Mouse (Mus musculus) CH12.LX (cell line): ENCODE data around the gene Nrap. TPM values are rescaled to one million over a fixed set of nuclear protein-coding genes. Genes with fewer than 3 reads are reported as not detected.

Experiments used
- DNase-seq: peaks from one replicate; pipeline ENCODE4 v3.0.0-alpha.2; 2013; ENCODE audit errors: extremely low read depth
- H3K27ac ChIP-seq: 2 replicates; pipeline ENCODE4 v1.5.1; 2012; ENCODE audit warnings: low read depth, mild to moderate bottlenecking, control low read depth, moderate library complexity; ENCODE audit not compliant: insufficient read depth
- H3K27me3 ChIP-seq: replicated peaks from 2 replicates; pipeline ENCODE3; 2012; ENCODE audit warnings: inconsistent platforms
- H3K36me3 ChIP-seq, 2 experiments: replicated peaks in 1 of 2; 2 replicates each; pipeline versions ENCODE3 to v1.6.1; 2012; ENCODE audit warnings: inconsistent platforms in 1 of 2, low read length in 1 of 2, mild to moderate bottlenecking in 1 of 2, mixed read lengths in 1 of 2, moderate library complexity in 1 of 2; ENCODE audit not compliant: control insufficient read depth in 1 of 2, insufficient read depth in 1 of 2
- H3K4me1 ChIP-seq, 2 experiments: 2 replicates each; pipeline ENCODE4 v1.6.1; 2012; ENCODE audit warnings: inconsistent platforms in 1 of 2, moderate library complexity in 1 of 2; ENCODE audit not compliant: insufficient read depth in 2 of 2, control insufficient read depth in 1 of 2
- H3K4me2 ChIP-seq: 2 replicates; pipeline ENCODE4 v1.6.1; 2012; ENCODE audit warnings: low read depth, mild to moderate bottlenecking, control low read depth; ENCODE audit not compliant: poor library complexity, insufficient read depth, severe bottlenecking
- H3K4me3 ChIP-seq, 3 experiments: fragments of 150-350 bp in 1 of 3; sonication (generic) in 1 of 3; replicated peaks in 1 of 3; 2 replicates each; pipeline versions ENCODE3 to v1.5.1; 2011 to 2012; ENCODE audit warnings: low read depth in 2 of 3, low read length in 2 of 3, mild to moderate bottlenecking in 2 of 3, moderate library complexity in 2 of 3, control low read depth in 1 of 3, improper control_type of control experiment in 1 of 3, inconsistent platforms in 1 of 3, mixed read lengths in 1 of 3; ENCODE audit not compliant: poor library complexity in 1 of 3
- H3K79me2 ChIP-seq: replicated peaks from 2 replicates; pipeline ENCODE4 v1.6.1; 2012; ENCODE audit warnings: mild to moderate bottlenecking, moderate library complexity; ENCODE audit not compliant: control insufficient read depth, poor library complexity, insufficient read depth, severe bottlenecking; ENCODE audit errors: extremely low read depth
- H3K9ac ChIP-seq: 2 replicates; pipeline ENCODE4 v1.6.1; 2012; ENCODE audit warnings: low read depth, mild to moderate bottlenecking, control low read depth, moderate library complexity; ENCODE audit not compliant: insufficient read depth
- H3K9me3 ChIP-seq: replicated peaks from 2 replicates; pipeline ENCODE3; 2012; ENCODE audit warnings: low read length, inconsistent platforms, mixed read lengths
- BHLHE40 ChIP-seq: IDR thresholded peaks from 2 replicates; pipeline ENCODE4 v1.6.1; 2011; ENCODE audit warnings: mild to moderate bottlenecking, low read depth, low read length, improper control_type of control experiment
- CHD1 ChIP-seq: IDR thresholded peaks from 2 replicates; pipeline ENCODE4 v1.6.1; 2012; ENCODE audit warnings: low read depth, low read length, improper control_type of control experiment, inconsistent platforms
- CHD2 ChIP-seq: IDR thresholded peaks from 2 replicates; pipeline ENCODE4 v1.6.1; 2011; ENCODE audit warnings: low read length, improper control_type of control experiment
- CTCF ChIP-seq, 2 experiments: IDR thresholded peaks in 1 of 2; conservative IDR thresholded peaks in 1 of 2; 2 replicates each; pipeline ENCODE4 v1.5.1; 2011 to 2012; ENCODE audit warnings: low read depth in 2 of 2, low read length in 2 of 2, improper control_type of control experiment in 1 of 2, inconsistent platforms in 1 of 2, mild to moderate bottlenecking in 1 of 2, moderate library complexity in 1 of 2
- E2F4 ChIP-seq: IDR thresholded peaks from 2 replicates; pipeline ENCODE4 v1.6.1; 2011; ENCODE audit warnings: low read depth, low read length, improper control_type of control experiment; ENCODE audit not compliant: insufficient replicate concordance
- HCFC1 ChIP-seq: IDR thresholded peaks from 2 replicates; pipeline ENCODE4 v1.6.1; 2012; ENCODE audit warnings: low read depth, mild to moderate bottlenecking, inconsistent platforms, low read length, improper control_type of control experiment
- JUN ChIP-seq: IDR thresholded peaks from 2 replicates; pipeline ENCODE4 v1.6.1; 2011; ENCODE audit warnings: low read depth, mild to moderate bottlenecking, low read length, improper control_type of control experiment, moderate library complexity; ENCODE audit not compliant: insufficient read depth
- KAT2A ChIP-seq: IDR thresholded peaks from 2 replicates; pipeline ENCODE4 v1.6.1; 2012; ENCODE audit warnings: low read length, improper control_type of control experiment, inconsistent platforms; ENCODE audit not compliant: insufficient replicate concordance
- MAFK ChIP-seq: IDR thresholded peaks from 2 replicates; pipeline ENCODE4 v1.6.1; 2011; ENCODE audit warnings: low read length, improper control_type of control experiment; ENCODE audit not compliant: insufficient replicate concordance
- MAX ChIP-seq: IDR thresholded peaks from 2 replicates; pipeline ENCODE4 v1.6.1; 2011; ENCODE audit warnings: low read length, improper control_type of control experiment
- MEF2A ChIP-seq: IDR thresholded peaks from 2 replicates; pipeline ENCODE4 v1.6.1; 2014; ENCODE audit warnings: low read depth, mild to moderate bottlenecking, inconsistent platforms, low read length, improper control_type of control experiment, borderline replicate concordance
- MXI1 ChIP-seq: IDR thresholded peaks from 2 replicates; pipeline ENCODE4 v1.6.1; 2011; ENCODE audit warnings: mild to moderate bottlenecking, low read depth, low read length, improper control_type of control experiment
- MYC ChIP-seq: IDR thresholded peaks from 2 replicates; pipeline ENCODE4 v1.6.1; 2011; ENCODE audit warnings: low read depth, mild to moderate bottlenecking, improper control_type of control experiment, low read length
- NELFE ChIP-seq: IDR thresholded peaks from 2 replicates; pipeline ENCODE4 v1.6.1; 2011; ENCODE audit warnings: low read depth, low read length, improper control_type of control experiment
- NRF1 ChIP-seq: IDR thresholded peaks from 2 replicates; pipeline ENCODE4 v1.6.1; 2014; ENCODE audit warnings: low read depth, mild to moderate bottlenecking, inconsistent platforms, low read length, improper control_type of control experiment, moderate library complexity
- RAD21 ChIP-seq: IDR thresholded peaks from 2 replicates; pipeline ENCODE4 v1.6.1; 2011; ENCODE audit warnings: low read depth, mild to moderate bottlenecking, low read length, improper control_type of control experiment, moderate library complexity
- RCOR1 ChIP-seq: conservative IDR thresholded peaks from 2 replicates; pipeline ENCODE4 v1.6.1; 2012; ENCODE audit warnings: low read depth, mild to moderate bottlenecking, inconsistent platforms, low read length, improper control_type of control experiment
- SIN3A ChIP-seq: IDR thresholded peaks from 2 replicates; pipeline ENCODE4 v1.6.1; 2012; ENCODE audit warnings: low read length, improper control_type of control experiment, inconsistent platforms
- SMC3 ChIP-seq: IDR thresholded peaks from 2 replicates; pipeline ENCODE4 v1.6.1; 2011; ENCODE audit warnings: low read depth, low read length, improper control_type of control experiment
- TBP ChIP-seq: conservative IDR thresholded peaks from 2 replicates; pipeline ENCODE4 v1.6.1; 2011; ENCODE audit warnings: low read depth, low read length, improper control_type of control experiment
- UBTF ChIP-seq: IDR thresholded peaks from 2 replicates; pipeline ENCODE4 v1.6.1; 2012; ENCODE audit warnings: low read depth, mild to moderate bottlenecking, inconsistent platforms, low read length, improper control_type of control experiment, moderate library complexity
- USF1 ChIP-seq: IDR thresholded peaks from 2 replicates; pipeline ENCODE4 v1.6.1; 2014; ENCODE audit warnings: low read depth, mild to moderate bottlenecking, inconsistent platforms, low read length, improper control_type of control experiment
- ZC3H11A ChIP-seq: IDR thresholded peaks from 2 replicates; pipeline ENCODE4 v1.6.1; 2012; ENCODE audit warnings: low read depth, mild to moderate bottlenecking, inconsistent platforms, low read length, improper control_type of control experiment
- ZKSCAN1 ChIP-seq: IDR thresholded peaks from 2 replicates; pipeline ENCODE4 v1.6.1; 2012; ENCODE audit warnings: low read depth, inconsistent platforms, low read length, improper control_type of control experiment, borderline replicate concordance
- ZNF384 ChIP-seq: IDR thresholded peaks from 2 replicates; pipeline ENCODE4 v1.6.1; 2012; ENCODE audit warnings: low read depth, low read length, improper control_type of control experiment, inconsistent platforms
- dilution Hi-C: fragments of 300-500 bp; cut with MboI; formaldehyde crosslinking; loops from 2 replicates; pipeline ENCODE4 v1.14.3; 2020; ENCODE audit warnings: low sequenced_read_pairs; ENCODE audit not compliant: extremely low pct_unique_long_range_greater_than_20kb, extremely low pct_ligation_motif_present
- in situ Hi-C: fragments of 300-500 bp; cut with MboI; formaldehyde crosslinking; loops from 3 replicates; pipeline ENCODE4 v1.14.3; 2019; ENCODE audit warnings: low sequenced_read_pairs, low pct_ligation_motif_present, low pct_unique_long_range_greater_than_20kb, mixed read lengths
- polyA plus RNA-seq: library from polyadenylated mRNA; unstranded; fragments of >175 nt; gene quantifications from 2 replicates; pipeline ENCODE4 v1.2.1, GENCODE M21; 2012; ENCODE audit warnings: low read depth; ENCODE audit not compliant: insufficient read length
- total RNA-seq, 2 experiments: library from RNA; depleted of rRNA; stranded (reverse); fragments of 300-350 nt in 1 of 2; fragments of >200 nt in 1 of 2; gene quantifications; 2 replicates each; pipeline ENCODE4 v1.2.3; 2012 to 2014

The Nrap gene
- total and polyA plus RNA-seq, 3 experiments, result 0.04 to 1.5 (median 0.17) TPM

- Histone ChIP-seq H3K27me3 (no peaks in the 10 kb centered on the region), H3K9ac (no peak overlapping the region), H3K9me3 (no peaks in the 10 kb centered on the region), H3K4me1 (peaks cover 5 to 17% of the 10 kb centered on the region in 2 experiments; a peak in 3 of 4 replicates), H3K4me3 (no peak overlapping the region), H3K27ac (no peak overlapping the region), H3K4me2 (no peak overlapping the region), H3K36me3 (peaks cover 3 to 19% of the 10 kb centered on the region in 2 experiments), H3K79me2 (no peaks in the 10 kb centered on the region)
- TF ChIP-seq ZC3H11A (no peak), NRF1 (no peak), ZKSCAN1 (no peak), SMC3 (no peak), CTCF (conservative IDR thresholded peaks at IDR 0.05 in 1 of 2, IDR thresholded peaks at IDR 0.05 in 1 of 2; ENCODE audit: low read depth in 2 of 2, low read length in 2 of 2) (no peak)
- in situ Hi-C loops (no loop called here), dilution Hi-C loops (no loop called here)
- no peak for DNase-seq
Measured at GRCm38 (mm10) chr19:56401864-56402263, 12.0 kb upstream of the Nrap start.

DNA sequence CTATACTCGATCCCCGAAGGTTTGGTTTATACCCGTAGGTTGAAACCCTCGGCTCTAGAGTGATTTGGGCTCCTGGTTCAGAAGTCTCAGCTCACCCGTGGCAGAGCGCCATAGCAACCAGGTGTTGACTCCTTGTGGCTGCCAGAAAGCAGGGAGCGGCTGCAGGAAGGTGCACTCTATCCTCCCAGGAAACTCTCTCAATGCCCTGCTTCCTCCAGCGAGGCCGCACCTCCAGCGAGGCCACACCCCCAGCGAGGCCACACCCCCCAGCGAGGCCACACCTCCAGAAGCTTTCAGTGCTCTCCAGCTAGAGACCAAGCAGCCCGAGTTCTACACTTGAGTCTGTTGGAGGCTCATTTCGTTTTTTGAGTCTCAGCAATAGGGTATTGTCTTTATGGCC is 10.4 kb upstream of the Nrap start:
- TF ChIP-seq MYC (no peak), MEF2A (no peak), MAFK (no peak), KAT2A (no peak), CHD1 (no peak), RCOR1 (no peak), TBP (no peak), HCFC1 (no peak)
- TF ChIP-seq, all 38 proteins: peak for 0
- dilution Hi-C loops (no loop called here), in situ Hi-C loops (no loop called here)
- peak; percentile 39 for DNase-seq
- H3K4me3 ChIP-seq, result no peak overlapping the region
- H3K27me3 ChIP-seq, result peaks cover 12% of the 10 kb centered on the region
- peaks cover 5 to 24% of the 10 kb centered on the region in 2 experiments; a peak in 3 of 4 replicates for H3K4me1 ChIP-seq
- H3K9me3 ChIP-seq, result no peaks in the 10 kb centered on the region
- no peak overlapping the region for H3K9ac ChIP-seq
- H3K27ac ChIP-seq, result no peak overlapping the region
- peaks cover 2 to 11% of the 10 kb centered on the region in 2 experiments for H3K36me3 ChIP-seq
- H3K4me2 ChIP-seq, result no peak overlapping the region
- H3K79me2 ChIP-seq, result no peaks in the 10 kb centered on the region

GRCm38 (mm10) chr19:56398528-56398795 is 8.6 kb upstream of the Nrap start:
- dilution Hi-C loops, result no loop called here
- H3K4me3 ChIP-seq, result no peak overlapping the region

More at GRCm38 (mm10) chr19:56398528-56398795, 8.6 kb upstream of the Nrap start:
- TF ChIP-seq RCOR1 (no peak), MXI1 (no peak), SIN3A (no peak), ZC3H11A (no peak), CTCF (conservative IDR thresholded peaks at IDR 0.05 in 1 of 2, IDR thresholded peaks at IDR 0.05 in 1 of 2; ENCODE audit: low read depth in 2 of 2, low read length in 2 of 2) (no peak), ZKSCAN1 (no peak), CHD1 (no peak), BHLHE40 (no peak), CHD2 (no peak), SMC3 (no peak), UBTF (no peak), MAX (no peak), HCFC1 (no peak), ZNF384 (no peak), RAD21 (no peak), JUN (no peak), E2F4 (no peak), USF1 (no peak), MEF2A (no peak), NELFE (no peak)
- Histone ChIP-seq H3K27ac (no peak overlapping the region), H3K27me3 (peaks cover 20% of the 10 kb centered on the region), H3K4me1 (peaks cover 5 to 24% of the 10 kb centered on the region in 2 experiments; a peak in 3 of 4 replicates), H3K36me3 (no peaks in the 10 kb centered on the region), H3K4me2 (no peak overlapping the region), H3K9ac (no peak overlapping the region), H3K79me2 (no peaks in the 10 kb centered on the region), H3K9me3 (no peaks in the 10 kb centered on the region)
- DNase-seq, result no peak
- in situ Hi-C loops, result no loop called here
